Mouse (Mus musculus): ENCODE data around the gene Rnf19b.

DNA sequence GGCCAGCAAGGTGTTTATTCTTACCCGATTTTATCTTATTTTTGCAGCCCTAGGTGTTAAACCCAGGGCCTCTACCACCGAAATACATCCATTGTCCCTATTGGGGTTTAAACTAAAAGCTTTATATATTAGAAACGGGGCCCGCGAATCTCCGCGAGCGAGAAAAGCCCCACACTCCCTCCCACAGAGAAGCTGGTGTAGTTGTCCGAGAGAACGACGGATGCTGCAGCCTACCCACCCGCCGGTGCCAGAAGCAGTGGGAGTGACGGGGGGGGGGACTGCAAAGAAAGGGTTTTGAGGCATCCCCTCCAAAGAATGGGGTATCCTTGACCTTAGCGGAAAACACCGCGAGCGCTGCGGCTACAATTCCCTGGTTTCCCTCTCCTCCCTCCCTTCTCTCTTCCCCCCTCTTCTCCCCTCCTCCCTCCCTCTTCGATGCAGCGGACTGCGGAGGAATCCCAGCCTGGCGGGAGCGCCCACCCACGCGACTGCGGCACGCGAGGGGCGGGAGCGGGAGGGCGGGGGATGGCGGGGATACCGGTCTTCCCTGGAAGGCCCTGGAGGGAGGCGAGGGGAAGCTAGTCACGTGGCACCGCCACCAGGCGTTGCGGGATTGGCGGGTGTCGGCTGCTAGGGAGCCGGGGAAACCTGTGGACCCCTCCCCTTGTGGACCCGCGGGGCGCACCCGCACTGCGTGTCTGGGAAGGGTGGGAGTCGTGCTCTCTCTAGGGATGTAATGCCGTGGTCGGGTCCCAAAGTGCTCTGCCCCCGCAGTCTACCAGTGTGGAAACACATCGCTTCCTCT, 9.4 kb upstream of the Rnf19b start:
- TF ChIP-seq GATA1 (IDR thresholded peaks at IDR 0.05; ENCODE audit: low read length): no peak
- no peak for TF ChIP-seq TAL1 (IDR thresholded peaks at IDR 0.05; ENCODE audit: low read length)

Measured in erythroblast, embryonic 14.5 days (primary cell).